Mouse (Mus musculus): ENCODE measurements around the gene Ttc41.

Gene Ttc41

GRCm38 (mm10) chr10:86825871-86826522, 120.4 kb downstream of the Ttc41 start:
- DNase-seq (ENCODE audit: low spot score) = no peak
